Mouse (Mus musculus): ENCODE data around the gene Igsf11. TPM values are rescaled to one million over a fixed set of nuclear protein-coding genes. Genes with fewer than 3 reads are reported as not detected.

Igsf11 gene
- polyA plus RNA-seq, 1 experiment from 2014 or later, result 4.1 TPM

DNA sequence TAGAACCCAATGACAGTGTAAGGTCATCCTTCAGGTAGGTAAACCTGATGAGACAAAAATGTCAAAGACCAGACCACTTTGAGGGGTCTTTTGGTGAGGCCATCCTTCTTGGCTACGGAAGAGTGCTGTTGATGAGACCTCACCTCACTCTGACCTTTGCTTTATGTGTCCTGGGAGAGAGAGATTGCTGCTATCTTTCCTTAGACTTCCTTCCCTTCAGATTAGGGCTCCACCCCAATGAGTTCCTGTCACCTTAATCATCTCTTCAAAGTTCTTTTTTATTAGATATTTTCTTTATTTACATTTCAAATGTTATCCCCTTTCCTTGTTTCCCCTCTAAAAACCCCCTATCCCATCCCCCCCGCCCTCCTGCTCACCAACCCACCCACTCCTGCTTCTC lies 161.3 kb downstream of the Igsf11 start:
- H3K4me1 ChIP-seq (replicated peaks; ENCODE audit: control insufficient read depth, insufficient read depth, low read length), result no peaks in the 10 kb centered on the region
- DNase-seq (ENCODE audit: low spot score) (no peak), ATAC-seq (replicated peaks; ENCODE audit: low FRiP score) (no peak)
- H3K4me3 ChIP-seq (ENCODE audit: low read depth, low read length), result no peak overlapping the region
- H3K4me2 ChIP-seq (ENCODE audit: low read depth, low read length, severe bottlenecking), result no peak overlapping the region
- WGBS, result 82% methylated on average over 2 of the region's 2 CpGs
- H3K9ac ChIP-seq (ENCODE audit: low read length), result no peak overlapping the region
- H3K27me3 ChIP-seq (ENCODE audit: control insufficient read depth, insufficient read depth, low read length), result no peaks in the 10 kb centered on the region
- H3K27ac ChIP-seq (ENCODE audit: low read depth, low read length), result no peak overlapping the region
- no peaks in the 10 kb centered on the region for H3K9me3 ChIP-seq (ENCODE audit: control insufficient read depth, low read length)
- H3K36me3 ChIP-seq (ENCODE audit: control insufficient read depth, insufficient read depth, low read length), result no peaks in the 10 kb centered on the region

GRCm38 (mm10) chr16:39056061-39056460 lies 163.6 kb downstream of the Igsf11 start:
- H3K4me3 ChIP-seq (ENCODE audit: low read depth, low read length), result no peak overlapping the region
- H3K27ac ChIP-seq (ENCODE audit: low read depth, low read length), result no peak overlapping the region
- peak; percentile 61 for DNase-seq (ENCODE audit: low spot score)
- no peak overlapping the region for H3K4me2 ChIP-seq (ENCODE audit: low read depth, low read length, severe bottlenecking)
- H3K36me3 ChIP-seq (ENCODE audit: control insufficient read depth, insufficient read depth, low read length), result no peaks in the 10 kb centered on the region
- peak; percentile 51; the same call in 1 of the 2 replicates for ATAC-seq (replicated peaks; ENCODE audit: low FRiP score)
- H3K4me1 ChIP-seq (replicated peaks; ENCODE audit: control insufficient read depth, insufficient read depth, low read length), result no peaks in the 10 kb centered on the region
- no peaks in the 10 kb centered on the region for H3K27me3 ChIP-seq (ENCODE audit: control insufficient read depth, insufficient read depth, low read length)
- no peaks in the 10 kb centered on the region for H3K9me3 ChIP-seq (ENCODE audit: control insufficient read depth, low read length)
- no peak overlapping the region for H3K9ac ChIP-seq (ENCODE audit: low read length)
- 19% methylated on average over 6 of the region's 6 CpGs for WGBS

DNA sequence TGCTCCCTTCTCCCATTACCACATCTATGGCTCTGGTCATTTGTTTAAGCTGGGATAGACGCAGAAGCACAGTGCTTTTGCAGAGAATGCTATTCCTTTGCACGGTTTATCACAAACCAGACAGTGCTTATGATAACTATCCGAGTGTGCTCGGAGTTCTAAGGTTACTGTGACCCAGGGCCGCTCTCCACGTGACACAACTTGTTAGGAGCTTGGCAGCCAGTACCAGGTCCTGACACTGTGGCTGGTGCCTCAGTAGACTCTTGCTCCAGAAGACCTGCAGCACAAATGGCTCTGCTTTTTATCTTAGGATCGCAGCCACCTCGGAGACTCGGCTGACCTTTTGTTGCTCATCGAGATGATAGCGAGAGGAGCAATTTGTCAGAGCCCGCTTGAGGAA lies 164.5 kb downstream of the Igsf11 start:
- DNase-seq (ENCODE audit: low spot score), result no peak
- ATAC-seq (replicated peaks; ENCODE audit: low FRiP score), result no peak
- 80% methylated on average over 12 of the region's 12 CpGs for WGBS
- H3K4me3 ChIP-seq (ENCODE audit: low read depth, low read length), result no peak overlapping the region
- H3K9ac ChIP-seq (ENCODE audit: low read length), result no peak overlapping the region
- H3K27ac ChIP-seq (ENCODE audit: low read depth, low read length), result no peak overlapping the region
- no peaks in the 10 kb centered on the region for H3K27me3 ChIP-seq (ENCODE audit: control insufficient read depth, insufficient read depth, low read length)
- H3K36me3 ChIP-seq (ENCODE audit: control insufficient read depth, insufficient read depth, low read length), result no peaks in the 10 kb centered on the region
- H3K9me3 ChIP-seq (ENCODE audit: control insufficient read depth, low read length), result no peaks in the 10 kb centered on the region
- no peak overlapping the region for H3K4me2 ChIP-seq (ENCODE audit: low read depth, low read length, severe bottlenecking)
- no peaks in the 10 kb centered on the region for H3K4me1 ChIP-seq (replicated peaks; ENCODE audit: control insufficient read depth, insufficient read depth, low read length)

DNA sequence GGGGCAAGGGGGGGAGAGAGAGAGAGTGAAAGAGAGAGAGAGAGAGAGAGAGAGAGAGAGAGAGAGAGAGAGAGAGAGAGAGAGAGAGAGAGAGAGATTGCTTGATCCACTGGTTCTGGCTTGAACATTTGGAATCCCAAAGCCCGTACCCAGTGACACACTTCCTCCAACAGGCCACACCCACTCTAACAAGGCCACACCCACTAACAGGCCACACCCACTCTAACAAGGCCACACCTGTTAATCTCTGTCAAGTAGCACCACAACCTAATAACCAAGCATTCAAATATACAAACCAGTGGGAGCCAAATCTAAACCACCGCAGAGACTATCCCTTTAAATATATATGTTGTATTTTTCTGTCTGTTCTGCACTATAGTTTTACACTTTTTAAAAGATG lies 166.4 kb downstream of the Igsf11 start:
- DNase-seq (ENCODE audit: low spot score) (no peak), ATAC-seq (replicated peaks; ENCODE audit: low FRiP score) (no peak)
- no peaks in the 10 kb centered on the region for H3K4me1 ChIP-seq (replicated peaks; ENCODE audit: control insufficient read depth, insufficient read depth, low read length)
- H3K9ac ChIP-seq (ENCODE audit: low read length), result no peak overlapping the region
- no peak overlapping the region for H3K4me2 ChIP-seq (ENCODE audit: low read depth, low read length, severe bottlenecking)
- 98% methylated on average over 2 of the region's 2 CpGs for WGBS
- no peaks in the 10 kb centered on the region for H3K36me3 ChIP-seq (ENCODE audit: control insufficient read depth, insufficient read depth, low read length)
- H3K9me3 ChIP-seq (ENCODE audit: control insufficient read depth, low read length), result no peaks in the 10 kb centered on the region
- H3K27me3 ChIP-seq (ENCODE audit: control insufficient read depth, insufficient read depth, low read length), result no peaks in the 10 kb centered on the region
- H3K4me3 ChIP-seq (ENCODE audit: low read depth, low read length), result no peak overlapping the region
- H3K27ac ChIP-seq (ENCODE audit: low read depth, low read length), result no peak overlapping the region

GRCm38 (mm10) chr16:39062596-39062995 lies 170.1 kb downstream of the Igsf11 start:
- no peak for DNase-seq (ENCODE audit: low spot score)
- 38% methylated on average over 5 of the region's 5 CpGs for WGBS
- ATAC-seq (replicated peaks; ENCODE audit: low FRiP score), result no peak

DNA sequence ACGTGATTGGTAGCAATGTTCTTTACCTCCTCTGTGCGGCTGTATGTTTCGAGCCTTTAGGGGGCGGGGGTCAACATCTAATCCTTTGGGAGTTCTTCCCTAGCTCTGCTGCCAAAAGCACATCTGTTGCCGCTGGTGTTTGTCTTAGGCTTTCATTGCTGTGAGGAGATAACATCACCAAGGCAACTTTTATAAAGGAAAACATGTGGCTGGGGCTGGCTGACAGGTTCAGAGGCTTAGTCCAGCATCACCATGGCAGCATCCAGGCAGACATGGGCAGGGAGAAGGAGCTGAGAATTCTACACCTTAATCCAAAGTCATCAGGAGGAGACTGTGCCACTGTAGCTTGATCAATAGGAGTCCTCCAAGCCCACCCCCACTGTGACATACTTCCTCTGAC lies 173.1 kb downstream of the Igsf11 start:
- Histone ChIP-seq H3K9me3 (ENCODE audit: control insufficient read depth, low read length) (no peaks in the 10 kb centered on the region), H3K4me1 (replicated peaks; ENCODE audit: control insufficient read depth, insufficient read depth, low read length) (no peaks in the 10 kb centered on the region), H3K27ac (ENCODE audit: low read depth, low read length) (no peak overlapping the region), H3K27me3 (ENCODE audit: control insufficient read depth, insufficient read depth, low read length) (no peaks in the 10 kb centered on the region), H3K4me2 (ENCODE audit: low read depth, low read length, severe bottlenecking) (no peak overlapping the region), H3K36me3 (ENCODE audit: control insufficient read depth, insufficient read depth, low read length) (no peaks in the 10 kb centered on the region), H3K4me3 (ENCODE audit: low read depth, low read length) (no peak overlapping the region), H3K9ac (ENCODE audit: low read length) (no peak overlapping the region)
- ATAC-seq (replicated peaks; ENCODE audit: low FRiP score), result no peak
- WGBS, result 70% methylated on average over 5 of the region's 5 CpGs
- DNase-seq (ENCODE audit: low spot score), result no peak

More at GRCm38 (mm10) chr16:39062596-39062995, 170.1 kb downstream of the Igsf11 start:
- Histone ChIP-seq H3K9ac (ENCODE audit: low read length) (no peak overlapping the region), H3K4me3 (ENCODE audit: low read depth, low read length) (no peak overlapping the region), H3K9me3 (ENCODE audit: control insufficient read depth, low read length) (no peaks in the 10 kb centered on the region), H3K27me3 (ENCODE audit: control insufficient read depth, insufficient read depth, low read length) (no peaks in the 10 kb centered on the region), H3K27ac (ENCODE audit: low read depth, low read length) (no peak overlapping the region), H3K4me1 (replicated peaks; ENCODE audit: control insufficient read depth, insufficient read depth, low read length) (no peaks in the 10 kb centered on the region), H3K36me3 (ENCODE audit: control insufficient read depth, insufficient read depth, low read length) (no peaks in the 10 kb centered on the region), H3K4me2 (ENCODE audit: low read depth, low read length, severe bottlenecking) (no peak overlapping the region)

DNA sequence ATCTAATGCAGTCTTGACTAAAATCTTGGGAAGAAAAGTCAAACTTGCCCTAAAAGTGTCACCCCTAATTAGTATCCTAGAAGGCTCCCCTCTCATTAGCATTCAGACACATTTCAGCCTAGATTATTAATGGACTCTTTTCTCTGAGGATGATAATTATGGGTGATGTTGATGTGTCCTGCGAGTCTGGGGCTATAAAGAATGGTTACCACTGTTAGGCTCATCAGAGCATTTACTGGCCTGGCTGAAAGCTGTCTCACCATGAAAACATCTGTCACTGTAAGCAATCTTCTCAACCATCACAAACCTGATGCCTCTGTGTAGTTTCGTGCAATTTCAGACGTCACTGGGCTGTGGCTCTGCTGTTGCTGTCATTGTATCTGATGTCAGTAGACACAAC lies 179.0 kb downstream of the Igsf11 start:
- ATAC-seq (replicated peaks; ENCODE audit: low FRiP score) (0 out of 2 replicates have a peak, but pooled peaks have one; percentile 27), DNase-seq (ENCODE audit: low spot score) (no peak)
- no peaks in the 10 kb centered on the region for H3K27me3 ChIP-seq (ENCODE audit: control insufficient read depth, insufficient read depth, low read length)
- no peaks in the 10 kb centered on the region for H3K9me3 ChIP-seq (ENCODE audit: control insufficient read depth, low read length)
- WGBS, result 66% methylated on average over 3 of the region's 3 CpGs
- no peak overlapping the region for H3K4me2 ChIP-seq (ENCODE audit: low read depth, low read length, severe bottlenecking)
- no peaks in the 10 kb centered on the region for H3K4me1 ChIP-seq (replicated peaks; ENCODE audit: control insufficient read depth, insufficient read depth, low read length)
- H3K9ac ChIP-seq (ENCODE audit: low read length), result no peak overlapping the region
- no peaks in the 10 kb centered on the region for H3K36me3 ChIP-seq (ENCODE audit: control insufficient read depth, insufficient read depth, low read length)
- H3K27ac ChIP-seq (ENCODE audit: low read depth, low read length), result no peak overlapping the region
- H3K4me3 ChIP-seq (ENCODE audit: low read depth, low read length), result no peak overlapping the region

Other genes starting within 250 kb of the Igsf11 start
- gene Arhgap31, start 179.4 kb upstream of the Igsf11 start, polyA plus RNA-seq (2014; fragmentation: Nextera tagmentation; extraction: Ambion mirVana), result 9.2 and 10.8 TPM in 2 replicates
- 28.3 and 29.9 TPM in 2 replicates for gene B4galt4, start 150.4 kb upstream of the Igsf11 start, polyA plus RNA-seq (2014; fragmentation: Nextera tagmentation; extraction: Ambion mirVana)
- gene Upk1b, start 92.3 kb upstream of the Igsf11 start, polyA plus RNA-seq (2014; fragmentation: Nextera tagmentation; extraction: Ambion mirVana), result 1.6 and 2.3 TPM in 2 replicates
- not detected in 2 replicates for gene 4930435E12Rik, start 63.9 kb upstream of the Igsf11 start, polyA plus RNA-seq (2014; fragmentation: Nextera tagmentation; extraction: Ambion mirVana)